Mouse (Mus musculus): ENCODE results near the gene Skor1.

DNA sequence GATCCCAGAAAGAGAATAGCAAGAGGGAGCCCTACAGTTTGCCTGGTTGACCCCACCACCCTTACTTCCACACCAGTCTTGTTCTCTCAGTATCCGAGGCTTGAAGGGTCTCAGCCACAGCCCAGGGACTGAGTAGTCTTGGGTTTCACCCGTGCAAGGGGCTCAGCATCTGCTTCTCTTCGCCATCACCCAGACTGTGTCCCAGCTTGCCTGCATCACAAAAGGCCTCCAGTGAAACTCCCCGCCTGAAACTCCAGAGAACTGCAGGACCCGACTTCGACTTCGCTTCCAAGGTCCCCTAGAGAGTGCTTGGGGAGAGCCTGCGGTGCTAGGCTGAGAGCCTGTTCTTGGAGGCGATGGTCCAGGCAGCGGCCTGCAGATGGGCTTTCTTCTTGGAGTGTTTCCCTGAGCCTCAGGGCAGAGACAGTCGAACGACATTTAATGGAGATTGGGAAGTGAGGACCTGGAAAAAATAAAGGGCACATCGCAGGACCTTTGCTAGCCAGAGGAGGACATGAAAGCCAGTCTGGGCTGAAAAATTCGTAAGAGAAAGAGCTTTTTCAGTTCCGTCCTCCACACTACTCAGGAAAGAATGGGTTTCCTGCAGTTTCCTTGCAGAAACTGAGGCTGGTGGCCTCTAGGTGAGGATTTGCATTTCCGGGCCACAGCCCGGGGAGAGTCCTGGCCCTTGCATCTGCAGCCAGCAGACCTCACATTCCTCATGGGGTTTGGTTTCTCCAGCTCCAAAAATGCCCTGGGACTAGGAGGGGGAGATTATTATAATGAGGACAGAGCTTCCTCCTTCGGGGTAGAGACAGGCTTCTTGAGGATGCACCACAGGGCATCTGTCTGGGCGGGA is 11.8 kb downstream of the Skor1 start:
- TF ChIP-seq CTCF (IDR thresholded peaks at IDR 0.05; ENCODE audit: low read depth) (no peak), EP300 (IDR thresholded peaks at IDR 0.05; ENCODE audit: low read depth) (no peak)
